Mouse (Mus musculus) cerebellum, postnatal 14 days (tissue): ENCODE data around the gene Acly.

Experiments used
- DNase-seq, 2 experiments: peaks; one replicate each; pipeline ENCODE4 v3.0.0; 2021; ENCODE audit warnings: mixed read lengths in 2 of 2

Acly gene

GRCm38 (mm10) chr11:100440691-100441522 lies 86.9 kb downstream of the Acly start:
- DNase-seq = peak; percentile 88 to 90

- DNase-seq = no peak
These were observed 89.9 kb downstream of the Acly start for GRCm38 (mm10) chr11:100437901-100438300.

- no peak for DNase-seq
These were observed 92.0 kb downstream of the Acly start for GRCm38 (mm10) chr11:100435678-100436246.

- no peak for DNase-seq
These were observed 95.8 kb downstream of the Acly start for GRCm38 (mm10) chr11:100432002-100432401.

- peak in 1 of 2 experiments; percentile 42 for DNase-seq
These were observed 97.7 kb downstream of the Acly start for GRCm38 (mm10) chr11:100430052-100430451.

- DNase-seq = peak; percentile 67 to 72
These were observed 99.1 kb downstream of the Acly start for GRCm38 (mm10) chr11:100428612-100429199.

GRCm38 (mm10) chr11:100426820-100427219 lies 101.0 kb downstream of the Acly start:
- no peak for DNase-seq
